Mouse (Mus musculus) heart, postnatal 0 days (tissue): ENCODE data around the gene Ssna1. TPM values are rescaled to one million over a fixed set of nuclear protein-coding genes. Genes with fewer than 3 reads are reported as not detected.

Experiments
- ATAC-seq: fragments of 200-750 bp; cut with Nextera tagmentation; 2 replicates; pipeline ENCODE4 v1.8.0; 2017; ENCODE audit warnings: low read depth, moderate number of reproducible peaks, moderate library complexity; ENCODE audit not compliant: insufficient read depth
- DNase-seq: peaks from one replicate; pipeline ENCODE4 v3.0.0-alpha.2; 2016; ENCODE audit warnings: low spot score
- H3K27ac ChIP-seq: fragments of 300-500 bp; sonication (generic); 2 replicates; pipeline ENCODE4 v1.5.1; 2014; ENCODE audit warnings: low read depth, mild to moderate bottlenecking
- H3K27me3 ChIP-seq: fragments of 300-500 bp; sonication (generic); 2 replicates; pipeline ENCODE4 v1.6.1; 2014; ENCODE audit warnings: low read length, mixed read lengths; ENCODE audit not compliant: control insufficient read depth, insufficient read depth
- H3K36me3 ChIP-seq: fragments of 300-500 bp; sonication (generic); replicated peaks from 2 replicates; pipeline ENCODE4 v1.6.1; 2014; ENCODE audit warnings: low read length, mixed read lengths; ENCODE audit not compliant: control insufficient read depth, insufficient read depth
- H3K4me1 ChIP-seq: fragments of 300-500 bp; sonication (generic); 2 replicates; pipeline ENCODE4 v1.6.1; 2014; ENCODE audit warnings: antibody characterized with exemption; ENCODE audit not compliant: control insufficient read depth, insufficient read depth
- H3K4me2 ChIP-seq: fragments of 300-500 bp; sonication (generic); 2 replicates; pipeline ENCODE4 v1.6.1; 2014; ENCODE audit warnings: low read depth, mild to moderate bottlenecking, low read length, moderate library complexity
- H3K4me3 ChIP-seq: fragments of 300-500 bp; sonication (generic); 2 replicates; pipeline ENCODE4 v1.5.1; 2014; ENCODE audit warnings: low read depth, low read length
- H3K9ac ChIP-seq: fragments of 300-500 bp; sonication (generic); replicated peaks from 2 replicates; pipeline ENCODE4 v1.6.1; 2014; ENCODE audit warnings: low read depth, low read length, mixed read lengths
- H3K9me3 ChIP-seq: fragments of 300-500 bp; sonication (generic); replicated peaks from 2 replicates; pipeline ENCODE4 v1.6.1; 2016; ENCODE audit warnings: low read length; ENCODE audit not compliant: control insufficient read depth
- CTCF ChIP-seq: IDR thresholded peaks from 2 replicates; pipeline ENCODE4 v1.5.1; 2016; ENCODE audit warnings: antibody characterized with exemption, control low read depth, low read depth
- EP300 ChIP-seq: IDR thresholded peaks from 2 replicates; pipeline ENCODE4 v1.6.1; 2016; ENCODE audit warnings: antibody characterized with exemption, low read depth
- WGBS: fragments of 180-500 bp; shearing (Covaris S2); extraction: QIAGEN DNeasy Blood & Tissue Kit; methylation state at CpG from one replicate; pipeline ENCODE4 v1.1.7; 2014; 5-methylcytosine and 5-hydroxymethylcytosine counted together
- polyA plus RNA-seq: library from polyadenylated mRNA; unstranded; fragments of >200 nt; fragmentation: Nextera tagmentation; extraction: Ambion mirVana; gene quantifications from 2 replicates; pipeline ENCODE4 v1.2.1, GENCODE M21; 2015
- total RNA-seq: library from RNA; depleted of rRNA; stranded (reverse); fragments of >200 nt; gene quantifications from 2 replicates; pipeline ENCODE4 v1.2.3, GENCODE M21; 2014; ENCODE audit warnings: low replicate concordance; rRNA removed

Gene Ssna1
- total and polyA plus RNA-seq, 2 experiments from 2014 or later = 58.9 to 111 TPM

- no peaks in the 10 kb centered on the region for H3K9me3 ChIP-seq
- H3K4me3 ChIP-seq = peak overlapping the region; percentile 78
- H3K27ac ChIP-seq = peak overlapping the region; percentile 96
- H3K27me3 ChIP-seq = no peaks in the 10 kb centered on the region
- ATAC-seq (peak; percentile 52), DNase-seq (peak; percentile 79)
- H3K9ac ChIP-seq = peak overlapping the region; percentile 83
- TF ChIP-seq EP300 = peak; percentile 73
- TF ChIP-seq CTCF = no peak
- peaks cover 11% of the 10 kb centered on the region for H3K36me3 ChIP-seq
- under 1% methylated on average over 53 of the region's 53 CpGs for WGBS
- peak overlapping the region; percentile 86 for H3K4me2 ChIP-seq
- peaks cover 21% of the 10 kb centered on the region for H3K4me1 ChIP-seq
Measured at GRCm38 (mm10) chr2:25223681-25224491, 48.4 kb downstream of the Ssna1 start.

- H3K4me1 ChIP-seq = peaks cover 13% of the 10 kb centered on the region
- peaks cover 11% of the 10 kb centered on the region for H3K36me3 ChIP-seq
- H3K4me2 ChIP-seq = no peak overlapping the region
- no peak overlapping the region for H3K9ac ChIP-seq
- no peak overlapping the region for H3K4me3 ChIP-seq
- ATAC-seq = no peak
- H3K27ac ChIP-seq = no peak overlapping the region
- H3K27me3 ChIP-seq = no peaks in the 10 kb centered on the region
- no peak for DNase-seq
- TF ChIP-seq CTCF (no peak), EP300 (no peak)
- WGBS = 65% methylated on average over 5 of the region's 5 CpGs
- no peaks in the 10 kb centered on the region for H3K9me3 ChIP-seq
Measured at GRCm38 (mm10) chr2:25221331-25221772, 50.9 kb downstream of the Ssna1 start.

Other genes with a start within 250 kb of the Ssna1 start
Only the 30 nearest of the 34 such genes appear.
- gene Entpd8, start 192.1 kb downstream of the Ssna1 start, total RNA-seq = not detected in 2 replicates
- not detected in 2 replicates for gene Entpd8, start 192.1 kb downstream of the Ssna1 start, polyA plus RNA-seq
- not detected in 2 replicates for gene Noxa1, start 177.3 kb downstream of the Ssna1 start, total RNA-seq
- not detected in 2 replicates for gene Noxa1, start 177.3 kb downstream of the Ssna1 start, polyA plus RNA-seq
- gene Nrarp, start 91.7 kb downstream of the Ssna1 start, total RNA-seq = 34.1 and 38.1 TPM in 2 replicates
- 8.8 and 9.6 TPM in 2 replicates for gene Nrarp, start 91.7 kb downstream of the Ssna1 start, polyA plus RNA-seq
- 4.9 and 8.6 TPM in 2 replicates for gene Tor4a, start 75.6 kb downstream of the Ssna1 start, total RNA-seq
- 4.4 and 5.2 TPM in 2 replicates for gene Tor4a, start 75.6 kb downstream of the Ssna1 start, polyA plus RNA-seq
- gene Nelfb, start 60.9 kb downstream of the Ssna1 start, total RNA-seq = 49.0 and 63.7 TPM in 2 replicates
- gene Nelfb, start 60.9 kb downstream of the Ssna1 start, polyA plus RNA-seq = 38.4 and 41.9 TPM in 2 replicates
- gene Stpg3, start 57.8 kb downstream of the Ssna1 start, total RNA-seq = not detected in 2 replicates
- not detected in 2 replicates for gene Stpg3, start 57.8 kb downstream of the Ssna1 start, polyA plus RNA-seq
- gene Fam166a, start 53.7 kb downstream of the Ssna1 start, total RNA-seq = not detected in 2 replicates
- gene Fam166a, start 53.7 kb downstream of the Ssna1 start, polyA plus RNA-seq = 0.33 TPM in 1 of 2 replicates, not detected in the other
- gene Tubb4b, start 47.7 kb downstream of the Ssna1 start, total RNA-seq = 665 and 888 TPM in 2 replicates
- gene Tubb4b, start 47.7 kb downstream of the Ssna1 start, polyA plus RNA-seq = 217 and 244 TPM in 2 replicates
- not detected in 2 replicates for gene Slc34a3, start 38.1 kb downstream of the Ssna1 start, total RNA-seq
- not detected in 2 replicates for gene Slc34a3, start 38.1 kb downstream of the Ssna1 start, polyA plus RNA-seq
- not detected in 2 replicates for gene Rnf224, start 35.7 kb downstream of the Ssna1 start, total RNA-seq
- gene Rnf224, start 35.7 kb downstream of the Ssna1 start, polyA plus RNA-seq = not detected in 2 replicates
- gene Rnf208, start 30.2 kb downstream of the Ssna1 start, total RNA-seq = 2.4 and 4.1 TPM in 2 replicates
- 0.92 and 1.1 TPM in 2 replicates for gene Rnf208, start 30.2 kb downstream of the Ssna1 start, polyA plus RNA-seq
- gene Cysrt1, start 30.0 kb downstream of the Ssna1 start, total RNA-seq = not detected in 2 replicates
- not detected in 2 replicates for gene Cysrt1, start 30.0 kb downstream of the Ssna1 start, polyA plus RNA-seq
- 4.8 and 6.9 TPM in 2 replicates for gene AL732309.1, start 25.6 kb downstream of the Ssna1 start, total RNA-seq
- gene AL732309.1, start 25.6 kb downstream of the Ssna1 start, polyA plus RNA-seq = 0.97 and 1.6 TPM in 2 replicates
- gene Tmem203, start 17.0 kb downstream of the Ssna1 start, total RNA-seq = 35.3 and 42.0 TPM in 2 replicates
- gene Tmem203, start 17.0 kb downstream of the Ssna1 start, polyA plus RNA-seq = 25.6 and 26.5 TPM in 2 replicates
- 5.2 and 5.4 TPM in 2 replicates for gene Tprn, start 9.8 kb downstream of the Ssna1 start, total RNA-seq
- gene Tprn, start 9.8 kb downstream of the Ssna1 start, polyA plus RNA-seq = 3.6 and 3.7 TPM in 2 replicates
- 31.4 and 48.6 TPM in 2 replicates for gene Anapc2, start within 50 bp of the Ssna1 start, total RNA-seq
- 41.0 and 46.5 TPM in 2 replicates for gene Anapc2, start within 50 bp of the Ssna1 start, polyA plus RNA-seq
- not detected in 2 replicates for gene Tmem210, start 15.7 kb upstream of the Ssna1 start, total RNA-seq
- gene Tmem210, start 15.7 kb upstream of the Ssna1 start, polyA plus RNA-seq = not detected in 2 replicates
- not detected in 2 replicates for gene Lrrc26, start 17.5 kb upstream of the Ssna1 start, total RNA-seq
- 1.2 TPM in 1 of 2 replicates, not detected in the other for gene Lrrc26, start 17.5 kb upstream of the Ssna1 start, polyA plus RNA-seq
- gene Grin1, start 46.7 kb upstream of the Ssna1 start, total RNA-seq = 0.46 TPM in 1 of 2 replicates, not detected in the other
- gene Grin1, start 46.7 kb upstream of the Ssna1 start, polyA plus RNA-seq = not detected in 2 replicates
- gene Man1b1, start 59.9 kb upstream of the Ssna1 start, total RNA-seq = 20.1 and 41.2 TPM in 2 replicates
- 18.8 and 19.5 TPM in 2 replicates for gene Man1b1, start 59.9 kb upstream of the Ssna1 start, polyA plus RNA-seq
- gene Dpp7, start 83.9 kb upstream of the Ssna1 start, total RNA-seq = 9.0 and 13.2 TPM in 2 replicates
- 4.3 and 4.6 TPM in 2 replicates for gene Dpp7, start 83.9 kb upstream of the Ssna1 start, polyA plus RNA-seq
- gene Uap1l1, start 93.2 kb upstream of the Ssna1 start, total RNA-seq = 1.3 and 10.9 TPM in 2 replicates
- 13.0 and 14.3 TPM in 2 replicates for gene Uap1l1, start 93.2 kb upstream of the Ssna1 start, polyA plus RNA-seq
- gene Sapcd2, start 99.9 kb upstream of the Ssna1 start, total RNA-seq = 14.0 and 26.1 TPM in 2 replicates
- 5.6 and 6.4 TPM in 2 replicates for gene Sapcd2, start 99.9 kb upstream of the Ssna1 start, polyA plus RNA-seq
- 7.9 and 44.8 TPM in 2 replicates for gene Entpd2, start 123.4 kb upstream of the Ssna1 start, total RNA-seq
- 3.5 and 4.2 TPM in 2 replicates for gene Entpd2, start 123.4 kb upstream of the Ssna1 start, polyA plus RNA-seq
- gene Npdc1, start 126.9 kb upstream of the Ssna1 start, total RNA-seq = 43.0 and 49.7 TPM in 2 replicates
- gene Npdc1, start 126.9 kb upstream of the Ssna1 start, polyA plus RNA-seq = 21.0 and 24.5 TPM in 2 replicates
- not detected in 2 replicates for gene Fut7, start 150.8 kb upstream of the Ssna1 start, total RNA-seq
- not detected in 2 replicates for gene Fut7, start 150.8 kb upstream of the Ssna1 start, polyA plus RNA-seq
- gene Abca2, start 156.3 kb upstream of the Ssna1 start, total RNA-seq = 27.6 and 32.0 TPM in 2 replicates
- 2.4 and 3.6 TPM in 2 replicates for gene Abca2, start 156.3 kb upstream of the Ssna1 start, polyA plus RNA-seq
- 2.4 and 4.5 TPM in 2 replicates for gene Clic3, start 184.4 kb upstream of the Ssna1 start, total RNA-seq
- 6.5 and 7.4 TPM in 2 replicates for gene Clic3, start 184.4 kb upstream of the Ssna1 start, polyA plus RNA-seq
- gene Paxx, start 188.7 kb upstream of the Ssna1 start, total RNA-seq = 71.9 and 90.7 TPM in 2 replicates
- gene Paxx, start 188.7 kb upstream of the Ssna1 start, polyA plus RNA-seq = 42.7 and 45.5 TPM in 2 replicates
- 708 and 711 TPM in 2 replicates for gene Ptgds, start 197.6 kb upstream of the Ssna1 start, total RNA-seq
- 356 and 359 TPM in 2 replicates for gene Ptgds, start 197.6 kb upstream of the Ssna1 start, polyA plus RNA-seq